Mouse (Mus musculus): ENCODE measurements around the gene Rxylt1. TPM values are rescaled to one million over a fixed set of nuclear protein-coding genes. Genes with fewer than 3 reads are reported as not detected.

The Rxylt1 gene
- polyA plus RNA-seq (2012; rRNA removed) = 4.1 and 6.5 TPM in 2 replicates

GRCm38 (mm10) chr10:122096980-122097844 lies at the start of gene Rxylt1:
Gene Rxylt1, minus strand, starts transcription at chr10:122097371.

GRCm38 (mm10) chr10:122046904-122047726 lies 50.1 kb downstream of the Rxylt1 start, which contains the start of gene Srgap1:
Gene Srgap1, minus strand, starts transcription at chr10:122047315.

Other genes starting within 250 kb of the Rxylt1 start
- gene Srgap1, start 50.1 kb downstream of the Rxylt1 start, polyA plus RNA-seq (2012; rRNA removed) = 7.8 and 9.0 TPM in 2 replicates

Data from colon, adult 2 months (tissue).